Mouse (Mus musculus) neural tube, embryonic 12.5 days (tissue): ENCODE data around the gene Patl1. TPM values are rescaled to one million over a fixed set of nuclear protein-coding genes. Genes with fewer than 3 reads are reported as not detected.
"Not testable (repeated sequence)": the region's sequence is repeated elsewhere in the genome, so short reads cannot be mapped to it uniquely, and the experiment has no call there.

Experiments used
- ATAC-seq: fragments of 200-750 bp; cut with Nextera tagmentation; 2 replicates; pipeline ENCODE4 v1.8.0; 2017; ENCODE audit warnings: low read depth, mild to moderate bottlenecking, moderate TSS enrichment, moderate library complexity; ENCODE audit not compliant: low FRiP score
- H3K27ac ChIP-seq: fragments of 300-500 bp; sonication (generic); 2 replicates; pipeline ENCODE4 v1.5.1; 2016
- H3K27me3 ChIP-seq: fragments of 300-500 bp; sonication (generic); replicated peaks from 2 replicates; pipeline ENCODE4 v1.6.1; 2016; ENCODE audit warnings: mild to moderate bottlenecking
- H3K36me3 ChIP-seq: fragments of 300-500 bp; sonication (generic); 2 replicates; pipeline ENCODE4 v1.6.1; 2016; ENCODE audit warnings: mild to moderate bottlenecking
- H3K4me1 ChIP-seq: fragments of 300-500 bp; sonication (generic); 2 replicates; pipeline ENCODE4 v1.6.1; 2016
- H3K4me2 ChIP-seq: fragments of 300-500 bp; sonication (generic); replicated peaks from 2 replicates; pipeline ENCODE4 v1.6.1; 2016; ENCODE audit warnings: mild to moderate bottlenecking
- H3K4me3 ChIP-seq: fragments of 300-500 bp; sonication (generic); 2 replicates; pipeline ENCODE4 v1.5.1; 2016
- H3K9ac ChIP-seq: fragments of 300-500 bp; sonication (generic); 2 replicates; pipeline ENCODE4 v1.6.1; 2016; ENCODE audit warnings: mild to moderate bottlenecking
- H3K9me3 ChIP-seq: fragments of 300-500 bp; sonication (generic); 2 replicates; pipeline ENCODE4 v1.6.1; 2016; ENCODE audit warnings: mild to moderate bottlenecking
- WGBS: fragments of 180-500 bp; shearing (Covaris S2); methylation state at CpG from one replicate; pipeline ENCODE4 v1.1.7; 2016; 5-methylcytosine and 5-hydroxymethylcytosine counted together
- polyA plus RNA-seq: library from polyadenylated mRNA; unstranded; fragments of >200 nt; fragmentation: Nextera tagmentation; extraction: Ambion mirVana; gene quantifications from 2 replicates; pipeline ENCODE4 v1.2.1, GENCODE M21; 2016

Patl1 gene
- polyA plus RNA-seq, 1 experiment from 2014 or later = 21.1 TPM

DNA sequence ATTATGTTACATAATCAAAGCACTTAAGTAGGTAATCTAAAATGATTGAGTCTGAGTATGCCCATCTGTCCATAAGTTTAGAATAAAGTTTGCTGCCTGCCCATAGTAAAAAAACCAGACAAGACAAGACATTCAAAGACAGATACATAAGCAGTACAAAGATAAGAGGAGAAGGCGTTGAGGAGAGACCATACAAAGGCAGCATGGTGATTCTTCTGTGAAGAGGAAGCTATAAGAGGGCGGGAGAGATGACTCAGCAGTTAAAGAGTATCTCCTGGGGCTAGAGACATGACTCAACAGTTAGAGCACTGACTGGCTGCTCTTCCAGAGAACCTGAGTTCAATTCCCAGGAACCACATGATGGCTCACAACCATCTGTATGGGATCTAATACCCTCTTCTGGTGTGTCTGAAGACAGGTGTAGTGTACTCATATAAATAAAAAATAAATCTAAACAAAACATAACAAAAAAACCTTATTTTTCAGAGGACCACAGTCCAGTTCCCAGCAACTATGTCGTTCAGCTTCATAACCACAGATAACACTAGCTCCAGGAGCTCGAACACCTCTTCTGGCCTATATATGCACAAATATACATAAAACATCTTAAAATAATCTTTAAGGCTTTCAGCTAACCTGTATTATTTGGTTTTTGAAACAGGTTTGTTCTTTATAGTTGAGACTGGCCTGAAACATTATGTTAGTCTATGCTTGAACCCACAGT lies 16.0 kb downstream of the Patl1 start:
- Histone ChIP-seq H3K9me3 (no peaks in the 10 kb centered on the region), H3K9ac (no peak overlapping the region), H3K4me3 (no peak overlapping the region), H3K27ac (no peak overlapping the region), H3K27me3 (no peaks in the 10 kb centered on the region), H3K4me2 (no peak overlapping the region), H3K4me1 (no peaks in the 10 kb centered on the region), H3K36me3 (peaks cover 77% of the 10 kb centered on the region)
- no peak for ATAC-seq
- 91% methylated on average over 4 of the region's 4 CpGs for WGBS

GRCm38 (mm10) chr19:11946460-11946859 lies 34.3 kb downstream of the Patl1 start:
- H3K9me3 ChIP-seq, H3K4me2 ChIP-seq, ATAC-seq, H3K4me1 ChIP-seq, H3K27ac ChIP-seq, H3K9ac ChIP-seq, H3K27me3 ChIP-seq, H3K4me3 ChIP-seq: not testable (repeated sequence)
- peaks cover 34% of the 10 kb centered on the region for H3K36me3 ChIP-seq
- WGBS = 99% methylated on average over 9 of the region's 9 CpGs

GRCm38 (mm10) chr19:11949878-11950277 lies 37.7 kb downstream of the Patl1 start:
- H3K4me2 ChIP-seq = no peak overlapping the region
- no peak overlapping the region for H3K4me3 ChIP-seq
- H3K36me3 ChIP-seq = 0 out of 2 replicates have a peak, but pooled peaks cover 9% of the 10 kb centered on the region
- no peak overlapping the region for H3K27ac ChIP-seq
- H3K4me1 ChIP-seq = no peaks in the 10 kb centered on the region
- no peak overlapping the region for H3K9ac ChIP-seq
- H3K9me3 ChIP-seq = no peaks in the 10 kb centered on the region
- H3K27me3 ChIP-seq = no peaks in the 10 kb centered on the region
- WGBS = 63% methylated on average over 1 of the region's 1 CpGs
- no peak for ATAC-seq

DNA sequence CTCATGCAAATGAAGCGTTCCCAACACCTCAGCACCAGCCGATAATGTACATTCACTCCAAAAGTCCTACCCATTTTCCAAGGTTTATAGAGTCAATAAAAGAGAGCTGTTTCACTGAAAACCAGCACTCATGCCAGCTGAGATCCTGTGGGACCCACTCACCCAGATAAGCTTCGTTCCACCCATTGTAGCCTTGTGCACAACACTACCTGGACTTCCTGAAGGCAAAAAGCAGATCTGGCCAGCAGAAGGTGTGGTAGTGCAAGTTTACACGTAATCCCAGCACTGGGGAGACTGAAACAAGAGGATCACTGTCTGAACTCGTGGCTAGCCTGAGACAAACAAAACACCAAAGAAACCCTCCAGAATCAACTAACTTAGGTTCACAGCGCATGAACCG lies 38.5 kb downstream of the Patl1 start:
- H3K27ac ChIP-seq = no peak overlapping the region
- WGBS = 80% methylated on average over 7 of the region's 7 CpGs
- no peak for ATAC-seq

GRCm38 (mm10) chr19:11954206-11954605 lies 42.0 kb downstream of the Patl1 start:
- 55% methylated on average over 6 of the region's 6 CpGs for WGBS

More for the DNA sequence above, 38.5 kb downstream of the Patl1 start:
- no peak overlapping the region for H3K9ac ChIP-seq
- H3K4me3 ChIP-seq = no peak overlapping the region
- no peaks in the 10 kb centered on the region for H3K27me3 ChIP-seq
- no peaks in the 10 kb centered on the region for H3K4me1 ChIP-seq
- no peaks in the 10 kb centered on the region for H3K9me3 ChIP-seq
- H3K36me3 ChIP-seq = 0 out of 2 replicates have a peak, but pooled peaks cover under 1% of the 10 kb centered on the region
- H3K4me2 ChIP-seq = no peak overlapping the region

DNA sequence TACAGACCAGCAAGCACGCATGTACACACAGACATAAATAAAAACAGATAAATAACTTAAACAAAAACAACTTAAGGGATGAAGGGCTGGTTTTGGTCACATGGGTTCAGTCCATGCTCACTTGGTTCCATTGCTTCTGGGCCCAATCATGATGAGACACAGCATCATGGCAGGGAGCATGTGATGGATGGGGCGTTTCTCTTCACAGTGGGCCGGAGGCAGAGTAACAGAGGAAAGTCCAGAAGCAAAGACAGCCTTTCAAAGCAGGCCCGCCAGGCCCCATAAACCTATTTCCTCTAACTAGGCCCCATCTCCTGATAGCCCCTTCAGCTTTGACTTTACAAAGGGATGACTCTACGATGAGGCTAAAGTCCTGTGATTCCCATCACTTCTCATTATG lies 44.4 kb downstream of the Patl1 start:
- H3K9me3 ChIP-seq = no peaks in the 10 kb centered on the region
- no peaks in the 10 kb centered on the region for H3K36me3 ChIP-seq
- no peak overlapping the region for H3K27ac ChIP-seq
- H3K4me2 ChIP-seq = no peak overlapping the region
- H3K4me3 ChIP-seq = no peak overlapping the region
- WGBS = 50% methylated on average over 5 of the region's 5 CpGs
- no peak overlapping the region for H3K9ac ChIP-seq
- no peaks in the 10 kb centered on the region for H3K4me1 ChIP-seq
- ATAC-seq = no peak
- no peaks in the 10 kb centered on the region for H3K27me3 ChIP-seq

More at GRCm38 (mm10) chr19:11954206-11954605, 42.0 kb downstream of the Patl1 start:
- Histone ChIP-seq H3K36me3 (no peaks in the 10 kb centered on the region), H3K4me3 (no peak overlapping the region), H3K9ac (no peak overlapping the region), H3K4me1 (no peaks in the 10 kb centered on the region), H3K27ac (no peak overlapping the region), H3K4me2 (no peak overlapping the region), H3K9me3 (no peaks in the 10 kb centered on the region), H3K27me3 (no peaks in the 10 kb centered on the region)
- ATAC-seq = no peak

GRCm38 (mm10) chr19:11957396-11957795 lies 45.2 kb downstream of the Patl1 start:
- Histone ChIP-seq H3K36me3 (no peaks in the 10 kb centered on the region), H3K4me3 (no peak overlapping the region), H3K4me1 (no peaks in the 10 kb centered on the region), H3K4me2 (no peak overlapping the region), H3K27me3 (no peaks in the 10 kb centered on the region), H3K9ac (no peak overlapping the region), H3K27ac (no peak overlapping the region), H3K9me3 (no peaks in the 10 kb centered on the region)
- WGBS = 95% methylated on average over 5 of the region's 5 CpGs
- ATAC-seq = no peak

DNA sequence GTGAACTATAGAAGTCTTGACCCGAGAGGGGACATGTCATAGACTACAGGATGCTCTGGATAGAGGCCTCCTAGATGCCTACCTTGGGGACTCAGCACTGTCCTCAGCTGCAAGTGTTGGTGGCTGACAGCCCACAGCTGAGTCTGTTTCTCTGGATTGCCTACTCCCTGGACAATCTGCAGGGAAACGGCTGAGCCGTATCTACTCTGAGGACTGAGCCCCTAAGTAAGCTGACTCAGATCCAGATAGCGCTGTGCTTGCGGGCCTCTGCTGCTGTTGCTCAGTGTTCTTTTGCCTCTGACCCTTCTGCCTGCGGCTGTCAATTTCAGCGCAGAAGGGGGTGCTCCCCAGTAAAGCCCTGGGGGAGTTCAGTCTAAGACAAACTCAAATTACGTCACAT lies 45.6 kb downstream of the Patl1 start:
- no peaks in the 10 kb centered on the region for H3K36me3 ChIP-seq
- H3K27ac ChIP-seq = no peak overlapping the region
- no peak overlapping the region for H3K4me3 ChIP-seq
- H3K9ac ChIP-seq = no peak overlapping the region
- H3K27me3 ChIP-seq = no peaks in the 10 kb centered on the region
- no peak for ATAC-seq
- H3K4me1 ChIP-seq = no peaks in the 10 kb centered on the region
- no peaks in the 10 kb centered on the region for H3K9me3 ChIP-seq
- 81% methylated on average over 8 of the region's 8 CpGs for WGBS
- H3K4me2 ChIP-seq = no peak overlapping the region

DNA sequence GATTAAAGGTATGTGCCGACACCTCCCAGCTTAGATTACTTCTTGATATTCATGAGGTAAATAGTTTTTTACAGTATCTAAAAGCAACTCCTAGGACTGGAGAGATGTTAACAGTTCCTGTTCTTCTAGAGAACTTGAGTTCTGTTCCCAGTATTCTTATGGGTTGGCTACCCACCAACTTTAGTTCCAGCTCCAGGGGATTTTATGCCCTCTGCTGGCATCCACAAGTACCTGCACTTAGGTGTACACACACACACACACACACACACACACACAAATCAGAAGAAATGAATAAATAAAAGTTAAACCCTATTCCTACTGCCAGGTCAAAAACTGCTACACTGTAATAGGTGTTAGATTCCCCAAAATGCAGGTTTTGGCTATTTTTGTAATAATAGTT lies 52.1 kb downstream of the Patl1 start:
- ATAC-seq = no peak
- WGBS = 100% methylated on average over 1 of the region's 1 CpGs
- H3K27me3 ChIP-seq = no peaks in the 10 kb centered on the region
- H3K4me2 ChIP-seq = peak overlapping the region; percentile 58
- no peaks in the 10 kb centered on the region for H3K9me3 ChIP-seq
- peaks cover 11% of the 10 kb centered on the region for H3K4me1 ChIP-seq
- H3K4me3 ChIP-seq = no peak overlapping the region
- no peak overlapping the region for H3K9ac ChIP-seq
- H3K27ac ChIP-seq = no peak overlapping the region
- H3K36me3 ChIP-seq = no peaks in the 10 kb centered on the region

DNA sequence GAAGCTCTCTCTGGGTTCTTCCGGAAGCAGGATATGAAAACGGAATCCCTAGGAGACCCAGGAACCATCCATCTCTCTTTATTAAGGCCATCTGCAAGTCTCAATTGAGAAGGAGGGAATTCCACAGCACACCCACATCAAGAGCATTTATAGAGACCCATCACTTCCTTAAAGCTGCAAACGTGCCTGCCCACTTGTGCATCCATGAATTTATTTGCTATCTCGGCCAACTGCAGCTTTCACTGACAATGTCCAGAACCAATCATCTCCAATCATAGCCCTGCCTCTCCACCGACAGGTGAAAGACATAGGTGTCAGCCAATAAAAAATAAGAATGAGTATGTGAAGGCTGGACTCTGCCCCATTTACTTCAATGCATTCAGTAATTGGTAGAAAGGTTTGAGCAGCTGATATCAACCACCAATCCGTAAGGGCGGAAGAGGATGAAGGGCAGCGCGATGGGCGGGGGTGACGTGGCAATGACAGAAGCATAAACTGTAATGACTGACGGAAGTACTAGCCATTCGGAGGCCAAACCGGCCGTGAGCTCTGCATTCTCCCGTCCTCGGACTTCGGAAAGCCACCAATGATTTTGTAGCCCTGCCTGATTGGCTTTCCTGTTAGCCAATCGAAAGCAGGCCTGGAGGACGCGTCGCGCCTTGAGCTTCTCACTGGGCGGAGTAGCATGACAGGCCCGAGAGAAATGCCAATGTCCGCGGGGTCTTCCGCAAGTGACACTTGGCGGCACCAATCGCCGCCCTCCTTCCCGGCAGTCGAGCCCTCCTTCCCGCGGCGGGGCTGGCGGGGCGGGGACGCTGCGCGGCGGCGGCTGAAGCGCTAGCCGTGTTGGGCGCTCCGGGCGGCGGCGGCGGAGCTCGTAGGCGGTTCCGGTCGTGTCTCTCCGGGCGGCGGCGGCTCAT lies 53.1 kb downstream of the Patl1 start, which contains the start of gene Osbp:
Gene Osbp (plus strand): TSS at position 919 of the 920 bp plus-strand sequence.
- Histone ChIP-seq H3K36me3 (no peaks in the 10 kb centered on the region), H3K4me1 (peaks cover 11% of the 10 kb centered on the region), H3K4me2 (peak within 1 kb of the TSS; percentile 88), H3K9ac (peak within 1 kb of the TSS; percentile 73), H3K4me3 (peak within 1 kb of the TSS; percentile 82), H3K27ac (peak within 1 kb of the TSS; percentile 47; the same call in 1 of the 2 replicates), H3K27me3 (no peaks in the 10 kb centered on the region), H3K9me3 (no peaks in the 10 kb centered on the region)
- under 1% methylated on average over 58 of the region's 59 CpGs for WGBS
- peak; percentile 97 for ATAC-seq

DNA sequence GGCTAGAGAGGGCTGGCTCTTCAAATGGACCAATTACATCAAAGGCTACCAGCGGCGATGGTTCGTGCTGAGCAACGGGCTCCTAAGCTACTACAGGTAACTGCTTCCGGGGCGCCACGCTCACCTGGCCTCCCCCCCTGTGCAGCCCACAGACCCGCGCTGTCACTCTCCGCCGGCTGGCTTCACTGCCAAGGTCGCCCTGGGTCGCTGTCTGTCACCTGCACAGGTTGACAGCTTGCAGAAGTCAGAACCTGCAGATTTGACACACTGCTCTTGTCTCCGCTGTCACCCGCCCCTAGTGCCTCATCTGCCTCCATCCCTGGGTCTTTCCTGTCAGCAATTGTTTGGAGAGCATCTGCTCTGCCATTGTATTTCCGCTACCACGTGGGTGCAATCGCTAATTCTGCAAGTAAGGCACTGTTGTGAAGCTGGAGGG lies 54.0 kb downstream of the Patl1 start:
- Histone ChIP-seq H3K36me3 (peaks cover 8% of the 10 kb centered on the region), H3K4me1 (peaks cover 11% of the 10 kb centered on the region), H3K9ac (peak overlapping the region; percentile 73), H3K4me3 (peak overlapping the region; percentile 82), H3K4me2 (peak overlapping the region; percentile 88), H3K27ac (peak overlapping the region; percentile 15; the same call in 1 of the 2 replicates), H3K9me3 (no peaks in the 10 kb centered on the region), H3K27me3 (no peaks in the 10 kb centered on the region)
- 1% methylated on average over 18 of the region's 18 CpGs for WGBS
- no peak for ATAC-seq
